Mouse (Mus musculus) testis, adult 2 months (tissue): ENCODE data around the gene Olfr1019. TPM values are rescaled to one million over a fixed set of nuclear protein-coding genes. Genes with fewer than 3 reads are reported as not detected.

Experiments
- H3K27ac ChIP-seq: fragments of 200-500 bp; 2 replicates; pipeline ENCODE4 v1.5.1; 2012; ENCODE audit warnings: low read depth, low read length; ENCODE audit not compliant: control insufficient read depth, insufficient read depth
- H3K27me3 ChIP-seq: fragments of 200-500 bp; 2 replicates; pipeline ENCODE4 v1.6.1; 2012; ENCODE audit warnings: mild to moderate bottlenecking, low read length, moderate library complexity; ENCODE audit not compliant: control insufficient read depth, insufficient read depth
- H3K36me3 ChIP-seq: fragments of 200-500 bp; 2 replicates; pipeline ENCODE4 v1.6.1; 2012; ENCODE audit warnings: mild to moderate bottlenecking, low read length; ENCODE audit not compliant: control insufficient read depth, insufficient read depth
- H3K4me1 ChIP-seq: fragments of 200-500 bp; 2 replicates; pipeline ENCODE4 v1.6.1; 2012; ENCODE audit warnings: low read length; ENCODE audit not compliant: control insufficient read depth, insufficient read depth
- H3K4me3 ChIP-seq: fragments of 200-500 bp; 2 replicates; pipeline ENCODE4 v1.5.1; 2012; ENCODE audit warnings: low read depth, mild to moderate bottlenecking, low read length, moderate library complexity, mixed read lengths; ENCODE audit not compliant: control insufficient read depth
- CTCF ChIP-seq: fragments of 200-500 bp; IDR thresholded peaks from 2 replicates; pipeline ENCODE4 v1.5.1; 2012; ENCODE audit warnings: low read depth, mild to moderate bottlenecking, inconsistent platforms, low read length, moderate library complexity; ENCODE audit not compliant: control insufficient read depth, insufficient read depth, insufficient replicate concordance
- POLR2A ChIP-seq: fragments of 200-500 bp; IDR thresholded peaks from 2 replicates; pipeline ENCODE4 v1.6.1; 2012; ENCODE audit warnings: low read depth, mild to moderate bottlenecking, inconsistent platforms, low read length, moderate library complexity; ENCODE audit not compliant: control insufficient read depth
- polyA plus RNA-seq: library from polyadenylated mRNA; depleted of rRNA; stranded (reverse); fragments of >200 nt; gene quantifications from 2 replicates; pipeline ENCODE4 v1.2.3, GENCODE M21; 2012; rRNA removed

Gene Olfr1019
- polyA plus RNA-seq, 1 experiment: not detected

DNA sequence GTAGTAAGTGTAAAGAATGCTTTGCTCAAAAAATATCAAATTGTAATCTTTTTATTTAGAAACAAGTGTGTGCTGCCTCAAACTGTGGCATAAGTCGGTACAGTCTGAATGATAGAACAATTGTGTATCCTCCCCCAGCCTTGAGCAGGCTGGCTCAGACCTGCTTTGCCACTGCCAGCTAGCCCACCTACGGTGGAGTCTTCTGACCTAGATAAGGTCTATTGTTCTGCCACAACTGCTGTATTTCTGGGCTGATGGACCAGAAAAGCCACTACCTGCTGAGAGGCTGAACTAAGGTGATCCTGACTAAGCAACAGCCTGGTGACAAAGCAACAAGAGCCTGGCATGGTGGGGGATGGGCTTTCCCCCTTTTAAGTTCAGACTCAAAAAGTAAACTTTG lies 53.0 kb downstream of the Olfr1019 start:
- H3K27me3 ChIP-seq: no peaks in the 10 kb centered on the region
- no peak overlapping the region for H3K4me3 ChIP-seq
- H3K36me3 ChIP-seq: no peaks in the 10 kb centered on the region
- TF ChIP-seq POLR2A: no peak
- no peak for TF ChIP-seq CTCF
- no peak overlapping the region for H3K27ac ChIP-seq
- H3K4me1 ChIP-seq: no peaks in the 10 kb centered on the region

Other genes with a start within 250 kb of the Olfr1019 start
- not detected in 2 replicates for gene Olfr1000, start 233.6 kb downstream of the Olfr1019 start, polyA plus RNA-seq
- gene Olfr1002, start 194.8 kb downstream of the Olfr1019 start, polyA plus RNA-seq: not detected in 2 replicates
- not detected in 2 replicates for gene Olfr154, start 181.0 kb downstream of the Olfr1019 start, polyA plus RNA-seq
- gene Olfr1006, start 166.7 kb downstream of the Olfr1019 start, polyA plus RNA-seq: not detected in 2 replicates
- gene Olfr1008, start 156.1 kb downstream of the Olfr1019 start, polyA plus RNA-seq: not detected in 2 replicates
- not detected in 2 replicates for gene Olfr1009, start 130.1 kb downstream of the Olfr1019 start, polyA plus RNA-seq
- gene Olfr1012, start 82.7 kb downstream of the Olfr1019 start, polyA plus RNA-seq: not detected in 2 replicates
- not detected in 2 replicates for gene Olfr1013, start 78.4 kb downstream of the Olfr1019 start, polyA plus RNA-seq
- not detected in 2 replicates for gene Olfr1014, start 72.8 kb downstream of the Olfr1019 start, polyA plus RNA-seq
- gene Olfr1015, start 63.5 kb downstream of the Olfr1019 start, polyA plus RNA-seq: not detected in 2 replicates
- gene Olfr1016, start 42.9 kb downstream of the Olfr1019 start, polyA plus RNA-seq: not detected in 2 replicates
- not detected in 2 replicates for gene Olfr1018, start 27.0 kb downstream of the Olfr1019 start, polyA plus RNA-seq
- not detected in 2 replicates for gene Olfr1020, start 1.5 kb upstream of the Olfr1019 start, polyA plus RNA-seq
- gene Olfr1022, start 23.1 kb upstream of the Olfr1019 start, polyA plus RNA-seq: not detected in 2 replicates
- not detected in 2 replicates for gene Olfr1023, start 40.2 kb upstream of the Olfr1019 start, polyA plus RNA-seq
- not detected in 2 replicates for gene Olfr1024, start 59.6 kb upstream of the Olfr1019 start, polyA plus RNA-seq
- not detected in 2 replicates for gene Olfr1025-ps1, start 69.7 kb upstream of the Olfr1019 start, polyA plus RNA-seq
- not detected in 2 replicates for gene Olfr1026, start 76.1 kb upstream of the Olfr1019 start, polyA plus RNA-seq
- not detected in 2 replicates for gene Olfr1028, start 105.0 kb upstream of the Olfr1019 start, polyA plus RNA-seq
- 0.02 and 0.31 TPM in 2 replicates for gene Olfr1029, start 128.4 kb upstream of the Olfr1019 start, polyA plus RNA-seq
- gene Olfr1030, start 133.8 kb upstream of the Olfr1019 start, polyA plus RNA-seq: not detected in 2 replicates
- gene Olfr1031, start 144.8 kb upstream of the Olfr1019 start, polyA plus RNA-seq: not detected in 2 replicates
- not detected in 2 replicates for gene Olfr1032, start 160.1 kb upstream of the Olfr1019 start, polyA plus RNA-seq
- gene Olfr1033, start 175.2 kb upstream of the Olfr1019 start, polyA plus RNA-seq: 0.35 and 1.1 TPM in 2 replicates
- gene Olfr1034, start 200.4 kb upstream of the Olfr1019 start, polyA plus RNA-seq: not detected in 2 replicates
- not detected in 2 replicates for gene Olfr1036, start 228.5 kb upstream of the Olfr1019 start, polyA plus RNA-seq
- not detected in 2 replicates for gene Olfr1037, start 241.9 kb upstream of the Olfr1019 start, polyA plus RNA-seq